Mouse (Mus musculus) hindbrain, embryonic 11.5 days (tissue): ENCODE data around the gene Myocos. TPM values are rescaled to one million over a fixed set of nuclear protein-coding genes. Genes with fewer than 3 reads are reported as not detected.
"Not testable (repeated sequence)": the region's sequence is repeated elsewhere in the genome, so short reads cannot be mapped to it uniquely, and the experiment has no call there.

ENCODE experiments used
- ATAC-seq: fragments of 200-750 bp; cut with Nextera tagmentation; 2 replicates; pipeline ENCODE4 v1.8.0; 2017; ENCODE audit warnings: mild to moderate bottlenecking, moderate TSS enrichment, moderate library complexity; ENCODE audit not compliant: low FRiP score
- DNase-seq: peaks from one replicate; pipeline ENCODE4 v3.0.0-alpha.2; 2015; ENCODE audit warnings: low spot score
- H3K27ac ChIP-seq: fragments of 300-500 bp; sonication (generic); 2 replicates; pipeline ENCODE4 v1.5.1; 2014; ENCODE audit warnings: mild to moderate bottlenecking, low read depth, low read length
- H3K27me3 ChIP-seq: fragments of 300-500 bp; sonication (generic); 2 replicates; pipeline ENCODE4 v1.6.1; 2014; ENCODE audit warnings: mild to moderate bottlenecking, low read length, moderate library complexity, mixed read lengths; ENCODE audit not compliant: control insufficient read depth, insufficient read depth
- H3K36me3 ChIP-seq: fragments of 300-500 bp; sonication (generic); 2 replicates; pipeline ENCODE4 v1.6.1; 2014; ENCODE audit warnings: mild to moderate bottlenecking, low read length, moderate library complexity, mixed read lengths; ENCODE audit not compliant: control insufficient read depth, insufficient read depth
- H3K4me1 ChIP-seq: fragments of 300-500 bp; sonication (generic); replicated peaks from 2 replicates; pipeline ENCODE4 v1.6.1; 2014; ENCODE audit warnings: low read length, mixed read lengths; ENCODE audit not compliant: control insufficient read depth, insufficient read depth
- H3K4me2 ChIP-seq: fragments of 300-500 bp; sonication (generic); replicated peaks from 2 replicates; pipeline ENCODE4 v1.6.1; 2014; ENCODE audit warnings: mild to moderate bottlenecking, low read depth, low read length
- H3K4me3 ChIP-seq: fragments of 300-500 bp; sonication (generic); 2 replicates; pipeline ENCODE4 v1.5.1; 2014; ENCODE audit warnings: low read depth, low read length
- H3K9ac ChIP-seq: fragments of 300-500 bp; sonication (generic); 2 replicates; pipeline ENCODE4 v1.6.1; 2014; ENCODE audit warnings: low read depth, low read length
- H3K9me3 ChIP-seq: fragments of 300-500 bp; sonication (generic); 2 replicates; pipeline ENCODE4 v1.6.1; 2016; ENCODE audit warnings: low read length; ENCODE audit not compliant: control insufficient read depth
- WGBS: fragments of 180-500 bp; shearing (Covaris S2); extraction: QIAGEN DNeasy Blood & Tissue Kit; methylation state at CpG from one replicate; pipeline ENCODE4 v1.1.7; 2014; 5-methylcytosine and 5-hydroxymethylcytosine counted together
- polyA plus RNA-seq: library from polyadenylated mRNA; unstranded; fragments of >200 nt; fragmentation: Nextera tagmentation; extraction: Ambion mirVana; gene quantifications from 2 replicates; pipeline ENCODE4 v1.2.1, GENCODE M21; 2014

Gene Myocos
- polyA plus RNA-seq, 1 experiment from 2014 or later: not detected

GRCm38 (mm10) chr1:162628326-162628725 lies 29.7 kb downstream of the Myocos start:
- not testable (repeated sequence) for H3K36me3 ChIP-seq, H3K27me3 ChIP-seq, H3K9me3 ChIP-seq, DNase-seq, H3K4me3 ChIP-seq, H3K27ac ChIP-seq, H3K4me1 ChIP-seq, H3K9ac ChIP-seq, ATAC-seq, H3K4me2 ChIP-seq
- WGBS: 93% methylated on average over 15 of the region's 15 CpGs

GRCm38 (mm10) chr1:162627821-162628220 lies 30.2 kb downstream of the Myocos start:
- not testable (repeated sequence) for ATAC-seq, H3K9me3 ChIP-seq, H3K27ac ChIP-seq, H3K4me2 ChIP-seq, H3K4me3 ChIP-seq, H3K27me3 ChIP-seq, H3K4me1 ChIP-seq, DNase-seq, H3K36me3 ChIP-seq, H3K9ac ChIP-seq
- WGBS: 95% methylated on average over 4 of the region's 4 CpGs

- H3K27me3 ChIP-seq: no peaks in the 10 kb centered on the region
- H3K9me3 ChIP-seq: no peaks in the 10 kb centered on the region
- H3K27ac ChIP-seq: no peak overlapping the region
- no peaks in the 10 kb centered on the region for H3K4me1 ChIP-seq
- H3K4me2 ChIP-seq: no peak overlapping the region
- no peak overlapping the region for H3K9ac ChIP-seq
- H3K36me3 ChIP-seq: no peaks in the 10 kb centered on the region
- no peak overlapping the region for H3K4me3 ChIP-seq
- no peak for DNase-seq
- no peak for ATAC-seq
- 74% methylated on average over 7 of the region's 7 CpGs for WGBS
Observed at GRCm38 (mm10) chr1:162625229-162625628, 32.8 kb downstream of the Myocos start.

GRCm38 (mm10) chr1:162623895-162624294 lies 34.1 kb downstream of the Myocos start:
- no peaks in the 10 kb centered on the region for H3K36me3 ChIP-seq
- H3K4me2 ChIP-seq: no peak overlapping the region
- DNase-seq (no peak), ATAC-seq (peak; percentile 47; the same call in 1 of the 2 replicates)
- no peak overlapping the region for H3K4me3 ChIP-seq
- no peak overlapping the region for H3K27ac ChIP-seq
- no peak overlapping the region for H3K9ac ChIP-seq
- H3K27me3 ChIP-seq: no peaks in the 10 kb centered on the region
- whole genome bisulfite sequencing: 40% methylated on average over 4 of the region's 4 CpGs
- H3K9me3 ChIP-seq: no peaks in the 10 kb centered on the region
- H3K4me1 ChIP-seq: no peaks in the 10 kb centered on the region

- Histone ChIP-seq H3K9ac (no peak overlapping the region), H3K4me3 (no peak overlapping the region), H3K4me1 (no peaks in the 10 kb centered on the region), H3K27me3 (no peaks in the 10 kb centered on the region), H3K4me2 (no peak overlapping the region), H3K27ac (no peak overlapping the region), H3K9me3 (no peaks in the 10 kb centered on the region), H3K36me3 (no peaks in the 10 kb centered on the region)
- ATAC-seq (no peak), DNase-seq (no peak)
- 68% methylated on average over 4 of the region's 4 CpGs for WGBS
Observed at GRCm38 (mm10) chr1:162620487-162620886, 37.5 kb downstream of the Myocos start.

GRCm38 (mm10) chr1:162615511-162615910 lies 42.5 kb downstream of the Myocos start:
- ATAC-seq: peak; percentile 60

GRCm38 (mm10) chr1:162611191-162611590 lies 46.8 kb downstream of the Myocos start:
- no peak overlapping the region for H3K4me3 ChIP-seq
- H3K36me3 ChIP-seq: no peaks in the 10 kb centered on the region
- ATAC-seq: no peak
- no peak for DNase-seq
- no peak overlapping the region for H3K9ac ChIP-seq
- H3K9me3 ChIP-seq: no peaks in the 10 kb centered on the region
- H3K4me2 ChIP-seq: no peak overlapping the region
- WGBS: 62% methylated on average over 4 of the region's 4 CpGs
- H3K4me1 ChIP-seq: no peaks in the 10 kb centered on the region
- H3K27me3 ChIP-seq: no peaks in the 10 kb centered on the region
- H3K27ac ChIP-seq: no peak overlapping the region

More at GRCm38 (mm10) chr1:162615511-162615910, 42.5 kb downstream of the Myocos start:
- WGBS: 89% methylated on average over 1 of the region's 1 CpGs
- Histone ChIP-seq H3K27me3 (no peaks in the 10 kb centered on the region), H3K27ac (no peak overlapping the region), H3K4me3 (no peak overlapping the region), H3K4me2 (no peak overlapping the region), H3K9ac (no peak overlapping the region), H3K4me1 (no peaks in the 10 kb centered on the region), H3K9me3 (no peaks in the 10 kb centered on the region), H3K36me3 (no peaks in the 10 kb centered on the region)
- no peak for DNase-seq

GRCm38 (mm10) chr1:162609633-162610250 lies 48.3 kb downstream of the Myocos start:
- ATAC-seq (no peak), DNase-seq (no peak)
- WGBS: 42% methylated on average over 9 of the region's 9 CpGs
- Histone ChIP-seq H3K4me2 (no peak overlapping the region), H3K27me3 (no peaks in the 10 kb centered on the region), H3K36me3 (no peaks in the 10 kb centered on the region), H3K9me3 (no peaks in the 10 kb centered on the region), H3K4me3 (no peak overlapping the region), H3K27ac (no peak overlapping the region), H3K4me1 (no peaks in the 10 kb centered on the region), H3K9ac (no peak overlapping the region)

- ATAC-seq: no peak
- WGBS: 10% methylated on average over 1 of the region's 1 CpGs
- no peak for DNase-seq
- Histone ChIP-seq H3K27ac (no peak overlapping the region), H3K9ac (no peak overlapping the region), H3K4me2 (no peak overlapping the region), H3K4me3 (no peak overlapping the region), H3K36me3 (no peaks in the 10 kb centered on the region), H3K4me1 (no peaks in the 10 kb centered on the region), H3K9me3 (no peaks in the 10 kb centered on the region), H3K27me3 (no peaks in the 10 kb centered on the region)
Observed at GRCm38 (mm10) chr1:162608127-162608526, 49.9 kb downstream of the Myocos start.
